Mouse (Mus musculus) left cerebral cortex, postnatal 36 days (tissue): Measurements from ENCODE around the gene Taar5. TPM values are rescaled to one million over a fixed set of nuclear protein-coding genes. Genes with fewer than 3 reads are reported as not detected.
A peak's percentile ranks its signal among the peaks of the same experiment; 100 is the strongest.

ENCODE experiments used
- DNase-seq, 2 experiments: peaks; one replicate each; pipeline ENCODE4 v3.0.0; 2021 to 2022; ENCODE audit warnings: low spot score in 2 of 2, mixed read lengths in 1 of 2
- intact Hi-C: fragments of 180-260 bp; cut with DNase I; formaldehyde crosslinking; loops from one replicate; pipeline ENCODE4 v1.15.1; 2025
- total RNA-seq, 2 experiments: library from RNA; stranded (reverse); gene quantifications; 2 replicates each; pipeline ENCODE4 v1.2.3; 2021

The Taar5 gene
- total RNA-seq, result not detected

DNA sequence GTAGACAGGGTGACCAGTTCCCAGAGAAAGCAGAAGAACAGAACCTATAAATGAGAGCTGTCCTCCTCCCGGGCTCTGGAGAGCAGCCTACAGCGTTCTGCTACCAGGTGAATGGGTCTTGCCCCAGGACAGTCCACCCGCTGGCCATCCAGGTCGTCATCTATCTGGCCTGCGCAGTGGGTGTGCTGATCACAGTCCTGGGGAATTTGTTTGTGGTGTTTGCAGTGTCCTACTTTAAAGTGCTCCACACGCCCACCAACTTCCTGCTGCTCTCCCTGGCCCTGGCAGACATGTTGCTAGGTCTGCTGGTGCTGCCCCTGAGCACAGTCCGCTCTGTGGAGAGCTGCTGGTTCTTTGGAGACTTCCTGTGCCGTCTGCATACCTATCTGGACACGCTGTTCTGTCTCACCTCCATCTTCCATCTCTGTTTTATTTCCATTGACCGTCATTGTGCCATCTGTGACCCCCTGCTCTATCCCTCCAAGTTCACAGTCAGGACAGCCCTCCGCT lies at the start of gene Taar5:
TSS of gene Taar5 (plus strand) at position 51 of the 510 bp plus-strand sequence.
- no peak for DNase-seq
- intact Hi-C loops, result no loop called here

DNA sequence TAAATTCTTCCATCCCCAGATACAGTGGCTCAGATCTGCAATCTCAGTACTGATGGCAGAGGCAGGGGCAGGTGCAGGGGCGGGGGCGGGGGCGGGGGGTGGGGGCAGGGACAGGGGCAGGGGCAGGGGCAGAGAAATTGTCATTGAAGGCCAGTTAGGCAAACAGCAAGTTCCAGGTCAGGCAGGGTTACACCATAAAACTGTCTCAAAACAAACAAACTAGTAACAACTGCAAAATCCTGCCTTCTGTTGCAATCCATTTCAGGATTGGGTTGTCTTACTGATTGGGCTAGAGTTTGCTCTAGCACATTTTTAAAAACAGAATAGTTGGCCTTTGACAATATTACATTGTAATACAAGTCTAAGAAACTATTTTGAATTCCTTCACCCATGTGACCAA lies 48.0 kb upstream of the Taar5 start:
- intact Hi-C loops, result no loop called here

DNA sequence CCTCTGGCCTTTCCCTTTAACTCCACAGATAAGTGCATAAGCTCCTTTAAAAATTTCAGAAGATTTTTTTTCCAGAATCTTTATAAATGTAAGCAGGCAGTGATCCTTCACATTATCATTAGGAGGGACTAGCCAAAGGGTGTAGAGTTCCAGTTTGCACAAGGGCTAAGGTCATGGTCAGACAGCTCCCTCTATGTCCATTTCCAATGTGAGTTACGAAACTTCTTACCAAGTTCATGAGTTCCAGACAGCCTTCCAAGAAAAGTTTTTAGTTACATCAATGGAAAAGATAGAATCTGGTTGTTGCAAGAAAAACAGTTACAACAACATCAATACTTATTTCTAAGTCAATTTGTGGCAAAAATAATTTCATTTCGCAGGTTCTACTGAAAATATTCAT lies 46.6 kb upstream of the Taar5 start:
- DNase-seq, result no peak
- intact Hi-C loops, result no loop called here

More for the DNA sequence above, 48.0 kb upstream of the Taar5 start:
- DNase-seq, result no peak

DNA sequence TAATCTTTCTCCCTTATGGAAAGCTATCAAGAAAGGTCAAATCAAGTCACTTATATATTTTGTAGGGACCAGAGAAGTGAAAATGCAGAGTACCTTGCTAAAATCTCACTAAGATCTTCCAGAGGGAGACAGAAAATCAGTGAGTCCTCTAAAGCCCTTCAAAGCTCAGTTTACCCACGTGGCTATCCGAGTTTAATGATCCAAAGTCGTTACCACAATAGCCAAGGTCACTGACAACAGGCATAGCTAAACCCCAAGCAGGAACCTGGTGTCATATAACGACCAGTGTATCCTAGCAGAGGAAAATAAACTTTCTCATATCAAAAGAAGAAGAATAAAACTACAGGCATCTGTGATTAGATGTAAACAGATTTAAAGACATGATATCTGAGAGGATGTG lies 32.9 kb upstream of the Taar5 start:
- intact Hi-C loops, result no loop called here
- DNase-seq, result no peak

DNA sequence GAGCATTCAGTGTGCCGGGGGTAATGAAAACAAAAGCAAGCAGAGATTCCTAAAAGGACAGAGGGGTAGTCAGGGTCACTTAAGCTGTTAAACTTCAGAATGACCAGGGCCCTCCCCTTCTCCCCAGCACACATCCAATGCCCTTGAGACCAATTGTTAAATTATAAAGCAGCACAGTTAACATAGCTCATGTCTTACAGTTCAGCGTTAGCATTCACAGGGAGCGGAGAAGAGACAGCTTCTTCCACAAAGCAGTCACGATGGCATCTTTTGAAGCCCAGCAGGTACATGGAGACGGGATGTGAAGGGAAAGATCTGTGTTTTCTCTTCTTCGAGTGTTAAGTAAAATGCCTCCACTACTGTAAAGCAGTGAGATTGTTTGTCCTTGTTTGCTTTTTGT lies 32.2 kb upstream of the Taar5 start, which contains the start of gene Taar2:
TSS of gene Taar2 (plus strand) at position 261 of the 400 bp plus-strand sequence.
- intact Hi-C loops, result no loop called here
- DNase-seq, result no peak

DNA sequence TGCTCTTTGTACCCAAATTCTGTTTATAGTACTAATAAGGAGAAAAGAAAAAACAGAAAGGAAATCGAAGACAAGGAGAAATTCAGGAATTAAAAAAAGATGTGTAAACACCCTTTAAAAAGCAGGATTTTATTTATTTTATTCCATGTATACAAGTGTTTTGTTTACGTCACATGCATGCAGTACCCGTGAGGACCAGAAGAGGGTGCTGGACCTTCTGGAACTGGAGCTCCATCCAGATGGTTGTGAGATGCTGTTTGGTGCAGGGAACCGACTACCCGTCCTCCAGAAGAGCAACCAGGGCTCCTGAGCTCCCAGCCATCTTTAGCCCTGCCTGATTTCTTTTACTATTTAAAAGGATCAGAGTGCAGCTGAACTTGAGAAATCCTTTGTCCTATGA lies 28.0 kb upstream of the Taar5 start:
- intact Hi-C loops, result no loop called here
- no peak for DNase-seq

DNA sequence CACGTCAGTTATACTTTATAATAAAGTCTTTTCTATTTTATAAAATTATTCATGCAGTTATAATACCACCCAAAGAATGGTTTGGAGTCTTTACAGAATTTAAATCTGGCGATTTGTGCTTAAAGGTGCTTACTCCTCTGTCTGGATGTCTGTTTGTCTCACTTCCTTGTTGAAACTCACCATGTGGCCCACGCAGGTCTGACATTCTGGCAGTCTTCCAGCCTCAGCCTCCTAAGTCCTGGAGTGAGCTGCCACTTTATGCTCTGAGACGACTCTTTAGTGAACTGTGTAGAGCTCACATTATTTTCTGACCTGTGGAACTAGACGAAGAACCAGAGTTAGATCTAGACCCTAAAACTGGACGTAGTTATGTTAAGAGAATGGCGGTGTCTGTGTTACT lies 22.5 kb upstream of the Taar5 start:
- no peak for DNase-seq
- intact Hi-C loops, result no loop called here

DNA sequence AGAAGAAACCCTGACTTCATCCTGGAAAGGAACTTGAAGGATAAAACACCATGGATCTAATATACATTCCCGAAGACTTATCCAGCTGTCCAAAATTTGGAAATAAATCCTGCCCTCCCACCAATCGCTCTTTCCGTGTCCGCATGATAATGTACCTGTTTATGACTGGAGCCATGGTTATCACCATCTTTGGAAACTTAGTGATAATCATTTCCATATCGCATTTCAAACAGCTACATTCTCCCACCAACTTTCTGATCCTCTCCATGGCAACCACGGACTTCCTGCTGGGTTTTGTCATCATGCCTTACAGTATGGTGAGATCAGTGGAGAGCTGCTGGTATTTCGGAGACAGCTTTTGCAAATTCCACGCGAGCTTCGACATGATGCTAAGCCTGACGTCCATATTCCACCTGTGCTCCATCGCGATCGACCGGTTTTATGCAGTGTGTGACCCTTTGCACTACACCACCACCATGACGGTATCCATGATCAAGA lies 20.9 kb upstream of the Taar5 start, which contains the start of gene Taar3:
TSS of gene Taar3 (plus strand) at position 51 of the 498 bp plus-strand sequence.
- no peak for DNase-seq
- intact Hi-C loops, result no loop called here

DNA sequence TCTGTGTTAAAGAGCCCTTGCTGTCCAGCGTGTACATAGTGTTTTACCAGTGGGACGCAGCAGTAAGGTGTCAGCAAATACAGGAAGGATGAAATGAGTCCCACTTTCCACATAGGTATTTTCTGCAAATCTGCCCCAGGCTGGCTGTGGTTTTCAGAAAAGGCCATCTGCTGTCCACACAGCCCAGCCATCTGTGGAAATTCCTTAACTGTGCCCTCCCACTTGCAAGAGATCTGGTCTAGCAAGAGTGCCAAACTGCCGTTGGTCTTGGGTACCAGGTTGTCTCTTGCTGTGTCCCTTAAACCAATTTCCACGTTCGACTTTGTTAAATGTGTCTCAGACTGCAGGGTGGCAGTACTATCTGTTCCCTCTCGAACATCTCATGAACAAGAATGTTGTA lies 18.8 kb upstream of the Taar5 start:
- intact Hi-C loops, result no loop called here
- no peak for DNase-seq

DNA sequence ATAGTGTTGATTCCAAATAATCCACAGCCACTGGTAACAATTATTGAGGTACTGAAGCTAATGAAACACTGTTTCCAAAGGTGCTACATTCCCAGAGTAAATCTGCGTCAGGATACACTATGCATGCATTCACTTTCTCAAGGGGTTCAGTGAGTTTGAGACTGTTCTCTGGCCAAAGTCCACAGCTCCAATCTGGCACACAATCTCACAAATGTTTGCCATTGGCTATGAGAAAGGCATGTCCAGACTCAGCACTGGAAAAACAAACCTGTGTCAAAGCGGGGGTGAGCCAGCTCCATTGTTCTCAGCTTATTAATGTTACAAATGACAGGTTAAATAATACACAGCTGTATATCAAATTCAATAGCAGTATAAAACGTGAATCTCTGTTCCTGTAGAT lies 11.4 kb upstream of the Taar5 start:
- intact Hi-C loops, result no loop called here
- no peak for DNase-seq

DNA sequence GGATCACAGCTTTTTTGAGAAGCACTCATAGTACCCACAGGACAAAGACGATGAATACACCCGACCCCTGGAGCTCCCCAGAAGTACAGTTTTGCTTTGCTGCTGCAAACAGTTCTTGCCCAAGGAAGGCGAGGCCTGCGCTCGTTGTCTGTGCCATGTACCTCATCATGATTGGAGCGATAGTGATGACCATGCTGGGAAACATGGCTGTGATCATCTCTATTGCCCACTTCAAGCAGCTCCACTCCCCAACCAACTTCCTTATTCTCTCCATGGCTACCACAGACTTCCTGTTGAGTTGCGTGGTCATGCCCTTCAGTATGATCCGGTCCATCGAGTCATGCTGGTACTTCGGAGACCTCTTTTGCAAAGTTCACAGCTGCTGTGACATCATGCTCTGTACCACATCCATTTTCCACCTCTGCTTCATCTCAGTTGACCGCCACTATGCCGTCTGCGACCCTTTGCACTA lies 10.0 kb upstream of the Taar5 start, which contains the start of gene Taar4:
TSS of gene Taar4 (plus strand) at position 51 of the 472 bp plus-strand sequence.
- no peak for DNase-seq
- intact Hi-C loops, result no loop called here

DNA sequence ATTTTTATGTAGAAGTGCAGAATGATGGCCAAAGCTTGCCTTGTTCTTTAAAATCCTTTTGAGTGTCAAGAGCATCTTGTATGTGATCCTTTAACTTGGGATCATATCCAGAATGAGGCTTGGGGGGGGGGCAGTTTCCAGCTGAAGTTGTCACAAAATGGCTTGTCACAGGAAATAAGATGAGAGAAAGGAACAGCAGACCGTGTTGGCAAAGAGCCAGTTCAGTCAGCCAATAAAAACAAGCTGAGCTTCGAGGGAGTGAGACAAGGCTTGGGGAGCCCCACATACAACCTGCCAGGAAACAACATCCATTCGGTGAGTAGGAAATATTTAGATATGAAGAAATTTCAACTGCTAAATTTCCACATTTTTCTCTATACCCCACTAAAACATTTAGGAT lies 7.1 kb upstream of the Taar5 start:
- intact Hi-C loops, result no loop called here
- DNase-seq, result no peak

DNA sequence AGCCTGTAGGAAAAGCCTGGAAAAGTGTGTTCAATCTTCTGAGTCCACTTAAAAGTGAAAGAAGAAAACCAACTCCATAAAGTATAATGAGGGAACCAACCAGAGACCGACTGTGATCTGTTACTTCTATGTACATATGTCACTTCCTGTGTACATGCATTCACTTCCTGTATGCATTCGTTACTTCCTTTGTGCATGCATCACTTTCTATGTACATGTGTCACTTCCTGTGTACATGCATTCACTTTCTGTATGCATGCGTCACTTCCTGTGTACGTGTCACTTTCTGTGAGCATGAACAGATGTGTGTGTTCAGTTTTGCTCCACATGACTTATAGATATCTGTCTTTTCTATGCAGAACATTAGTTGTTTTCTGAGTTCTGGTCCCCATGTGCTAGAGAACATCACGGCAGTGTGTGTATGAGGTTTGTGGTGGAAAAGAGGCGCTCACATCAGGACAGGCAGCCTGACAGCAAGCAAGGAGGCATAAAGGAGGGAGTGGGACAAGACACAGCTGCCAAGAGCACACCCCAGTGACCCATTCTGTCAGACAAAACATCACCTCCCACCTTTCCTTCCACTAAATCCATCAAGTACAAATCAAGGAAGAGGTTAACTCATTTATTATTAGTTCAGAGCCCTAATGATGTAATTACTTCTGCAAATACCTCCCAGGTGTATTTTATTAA lies 5.4 kb upstream of the Taar5 start:
- intact Hi-C loops, result no loop called here

DNA sequence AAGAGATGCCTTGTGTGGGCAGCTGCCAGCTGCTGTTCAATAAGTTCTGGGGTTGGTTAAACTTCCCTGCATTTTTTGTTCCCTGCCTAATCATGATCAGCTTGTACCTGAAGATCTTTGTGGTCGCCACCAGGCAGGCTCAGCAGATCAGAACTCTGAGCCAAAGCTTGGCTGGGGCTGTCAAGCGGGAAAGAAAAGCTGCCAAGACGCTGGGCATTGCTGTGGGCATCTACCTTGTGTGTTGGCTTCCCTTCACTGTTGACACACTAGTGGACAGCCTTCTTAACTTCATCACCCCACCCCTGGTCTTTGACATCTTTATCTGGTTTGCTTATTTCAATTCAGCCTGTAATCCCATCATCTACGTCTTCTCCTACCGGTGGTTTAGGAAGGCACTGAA lies 750 bp downstream of the Taar5 start:
- intact Hi-C loops, result no loop called here
- no peak for DNase-seq

More for the DNA sequence above, 5.4 kb upstream of the Taar5 start:
- DNase-seq, result no peak

DNA sequence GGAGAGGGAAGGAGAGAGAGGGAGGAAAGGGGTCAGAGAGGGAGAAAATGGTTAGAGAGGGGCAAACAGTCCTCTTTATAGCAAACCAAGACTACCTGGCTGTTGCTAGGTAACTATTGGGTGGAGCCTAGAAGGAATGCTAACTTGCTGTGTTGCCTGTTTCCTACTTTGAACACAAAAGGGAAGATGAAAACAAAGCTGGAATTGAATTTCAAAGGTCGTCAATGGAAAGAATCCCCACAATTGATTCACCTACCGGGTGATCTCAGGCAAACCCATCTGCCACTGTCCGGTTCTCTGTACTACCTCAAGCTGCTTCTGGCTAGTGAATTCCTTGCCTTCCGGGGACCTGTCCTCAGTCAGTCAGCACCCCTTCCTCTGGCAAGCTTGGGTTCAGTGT lies 7.5 kb downstream of the Taar5 start:
- DNase-seq, result no peak
- intact Hi-C loops, result loop anchor here (2.0 to 5.0 kb wide), 2 partner anchors 103 to 154 kb away; no protein-coding TSS in a partner anchor

DNA sequence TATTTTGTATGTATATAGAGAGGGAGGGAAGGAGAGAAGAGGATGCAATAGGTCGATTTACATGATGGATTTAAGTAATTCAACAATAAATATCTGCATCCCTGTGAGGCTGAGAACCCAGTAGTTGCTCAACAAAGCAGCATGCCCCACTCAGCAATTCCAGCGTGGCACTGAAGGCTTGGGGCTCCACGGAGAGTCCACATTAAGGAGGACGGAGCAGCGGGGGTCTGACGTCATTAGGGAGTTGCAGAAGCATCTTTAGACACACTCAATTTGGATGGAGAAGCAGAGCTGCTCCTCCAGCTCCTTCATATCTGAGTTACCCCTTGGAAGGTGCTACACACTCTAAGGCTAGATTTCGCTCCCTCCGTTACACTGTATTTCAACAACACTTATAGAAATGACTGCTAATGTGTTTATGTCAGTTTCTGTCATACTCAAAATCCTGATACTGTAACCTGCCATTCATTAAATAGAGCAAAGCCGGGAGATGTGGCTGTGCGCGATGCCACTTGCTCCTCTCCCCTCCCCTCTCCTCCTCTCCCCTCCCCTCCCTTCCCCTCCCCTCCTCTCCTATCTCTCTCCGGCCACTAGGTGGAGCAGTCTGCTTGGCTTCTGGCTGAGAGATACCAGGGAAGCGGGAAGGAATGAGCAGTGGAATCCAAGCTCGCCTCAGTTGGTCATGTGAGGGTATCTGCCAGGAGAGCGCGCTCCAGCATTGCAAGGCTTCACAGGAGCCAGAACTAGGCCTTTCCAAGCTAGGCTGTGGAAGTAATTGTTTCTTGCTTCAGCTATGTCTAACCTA lies 8.6 kb downstream of the Taar5 start:
- intact Hi-C loops, result loop anchor here (2.0 to 5.0 kb wide), 2 partner anchors 102 to 153 kb away; no protein-coding TSS in a partner anchor
- DNase-seq, result peak; percentile 53 to 62

DNA sequence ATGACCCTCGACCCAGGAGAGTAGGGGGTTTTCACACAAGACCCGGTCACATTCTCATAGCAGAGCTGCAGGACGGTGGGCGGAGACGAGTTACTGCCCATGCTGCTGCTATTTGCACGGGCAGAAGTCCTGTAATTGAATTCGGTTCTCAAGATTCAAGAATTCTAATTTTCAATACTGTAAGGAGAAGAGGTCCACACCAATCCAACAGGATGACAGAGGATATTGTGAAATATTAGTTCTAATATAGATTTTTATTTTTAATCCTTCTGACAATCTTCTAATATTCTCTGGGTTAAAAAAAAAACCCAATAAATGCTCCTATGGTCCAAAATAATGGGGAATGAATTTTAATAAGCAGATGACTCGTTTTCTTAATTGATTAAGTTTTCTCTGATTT lies 15.0 kb downstream of the Taar5 start, which contains the start of gene Taar6:
TSS of gene Taar6 (minus strand) at position 101 of the 400 bp plus-strand sequence.
- intact Hi-C loops, result no loop called here
- DNase-seq, result no peak

DNA sequence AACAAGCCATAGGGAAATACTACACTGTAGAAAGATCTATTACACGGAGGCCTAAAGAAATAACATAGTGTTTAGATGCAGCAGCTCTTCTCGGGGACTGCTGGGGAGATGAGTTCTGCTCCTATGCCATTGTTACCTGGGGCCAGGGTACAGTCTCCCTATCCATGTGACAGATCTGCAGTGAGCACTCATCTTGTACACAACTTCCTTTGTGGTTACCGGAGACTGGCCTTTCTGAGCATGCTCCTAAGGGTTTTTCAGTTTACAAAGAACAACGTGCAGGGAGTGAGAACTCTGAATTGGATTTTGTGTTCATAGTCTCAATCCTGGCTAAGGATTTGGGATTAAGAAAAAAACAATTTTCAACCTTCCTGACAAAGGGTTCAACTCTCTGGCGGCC lies 15.9 kb downstream of the Taar5 start:
- intact Hi-C loops, result no loop called here
- no peak for DNase-seq

DNA sequence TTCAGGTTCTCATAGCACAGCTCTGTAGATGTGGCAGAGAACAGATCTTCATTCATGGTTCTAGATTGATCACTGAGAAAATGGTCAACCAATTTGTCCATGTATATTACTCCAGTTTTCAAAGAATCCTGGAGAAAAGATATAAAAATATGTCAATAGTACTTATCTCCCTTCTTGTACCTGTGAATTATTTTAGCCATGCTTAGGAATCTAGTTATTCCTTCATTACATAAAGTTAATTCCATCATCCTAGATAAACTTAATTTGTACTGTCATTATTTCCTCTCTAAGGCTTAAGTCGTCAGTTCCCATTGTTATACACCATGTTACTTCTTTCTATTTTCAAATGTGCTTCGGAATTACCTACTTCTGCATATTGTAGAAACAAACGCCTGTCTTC lies 22.9 kb downstream of the Taar5 start, which contains the start of gene Taar7a:
TSS of gene Taar7a (minus strand) at position 101 of the 400 bp plus-strand sequence.
- no peak for DNase-seq
- intact Hi-C loops, result no loop called here

DNA sequence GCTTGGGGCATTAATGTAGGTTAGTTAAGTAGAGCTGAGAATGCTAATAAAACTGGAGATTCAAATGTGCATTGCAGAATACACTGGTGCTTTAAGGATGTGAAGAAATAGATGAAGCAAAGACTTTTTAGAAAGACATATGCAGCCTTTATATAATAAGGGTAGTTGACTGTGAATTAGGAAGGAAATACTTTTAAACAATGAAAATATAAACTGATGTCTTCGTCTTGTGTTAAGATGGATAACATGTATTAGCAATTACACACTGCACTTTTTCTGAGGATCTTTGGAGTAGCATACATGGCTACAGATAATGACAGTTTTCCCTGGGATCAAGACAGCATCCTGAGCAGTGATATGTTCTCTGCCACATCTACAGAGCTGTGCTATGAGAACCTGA lies 29.1 kb downstream of the Taar5 start, which contains the start of gene Taar7b:
TSS of gene Taar7b (plus strand) at position 301 of the 400 bp plus-strand sequence.
- no peak for DNase-seq
- intact Hi-C loops, result no loop called here
